Mouse (Mus musculus): ENCODE measurements at regions not wholly inside any gene's neighbourhood (a gene's known extent, or its start where the extent isn't known, plus 50 kb on each side); places are given as distances from the start of the nearest gene placed in this dataset.

GRCm38 (mm10) chr2:124769267-124769967 lies 298.5 kb upstream of the Slc24a5 start:
- TF ChIP-seq ZNF384 (IDR thresholded peaks at IDR 0.05; ENCODE audit: low read depth, low read length) (no peak), MAFK (IDR thresholded peaks at IDR 0.05; ENCODE audit: insufficient read depth, low read depth, low read length) (no peak), HCFC1 (IDR thresholded peaks at IDR 0.05; ENCODE audit: borderline replicate concordance, insufficient read depth, low read length) (no peak), CHD2 (IDR thresholded peaks at IDR 0.05; ENCODE audit: low read depth, low read length) (no peak), ZC3H11A (IDR thresholded peaks at IDR 0.05; ENCODE audit: borderline replicate concordance, low read depth, low read length) (no peak)
- in situ Hi-C loops (cut with MboI; ENCODE audit: low sequenced_read_pairs in 2 of 2, unreplicated experiment in 2 of 2) = no loop called here
- H3K9ac ChIP-seq (ENCODE audit: insufficient read depth, low read depth, low read length, poor library complexity, severe bottlenecking) = no peak overlapping the region

DNA sequence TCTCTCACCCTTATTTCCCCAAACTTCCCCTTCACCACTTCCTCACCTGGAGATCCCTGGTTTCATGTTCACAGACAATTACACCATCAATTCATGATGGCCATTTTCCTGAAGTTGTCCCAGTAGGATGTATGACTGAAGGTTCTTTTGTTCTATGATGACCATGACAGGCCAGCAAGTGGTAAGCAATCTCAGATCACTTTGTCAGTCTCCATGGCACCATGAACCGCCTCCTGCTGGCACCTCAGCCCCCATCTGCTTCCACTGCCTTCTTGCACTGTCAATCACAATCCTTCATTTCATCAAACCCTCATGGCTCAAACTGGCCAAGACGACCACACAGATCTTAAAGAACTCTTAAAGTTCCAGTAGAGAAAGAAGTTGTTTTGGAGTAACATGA lies 297.9 kb upstream of the Slc24a5 start:
- Histone ChIP-seq H3K4me1 (ENCODE audit: control insufficient read depth in 2 of 2, insufficient read depth in 2 of 2, low read length in 2 of 2, poor library complexity in 1 of 2) (no peaks in the 10 kb centered on the region), H3K36me3 (ENCODE audit: control insufficient read depth, insufficient read depth, low read length, poor library complexity, severe bottlenecking) (no peaks in the 10 kb centered on the region), H3K9ac (ENCODE audit: insufficient read depth, low read depth, low read length, poor library complexity, severe bottlenecking) (no peak overlapping the region), H3K27ac (ENCODE audit: insufficient read depth, low read depth, low read length, poor library complexity, severe bottlenecking) (no peak overlapping the region), H3K4me3 (ENCODE audit: insufficient read depth in 1 of 2, low read depth in 1 of 2, low read length in 2 of 2, poor library complexity in 1 of 2, severe bottlenecking in 1 of 2) (no peak overlapping the region), H3K9me3 (ENCODE audit: control insufficient read depth, insufficient read depth, low read depth, low read length) (no peaks in the 10 kb centered on the region)
- no peak for DNase-seq (ENCODE audit: low read depth, low spot score)
- TF ChIP-seq MAFK (IDR thresholded peaks at IDR 0.05; ENCODE audit: insufficient read depth, low read depth, low read length) (no peak), HCFC1 (IDR thresholded peaks at IDR 0.05; ENCODE audit: borderline replicate concordance, insufficient read depth, low read length) (no peak), CHD2 (IDR thresholded peaks at IDR 0.05; ENCODE audit: low read depth, low read length) (no peak), ZNF384 (IDR thresholded peaks at IDR 0.05; ENCODE audit: low read depth, low read length) (no peak), ZC3H11A (IDR thresholded peaks at IDR 0.05; ENCODE audit: borderline replicate concordance, low read depth, low read length) (no peak)
- in situ Hi-C loops (cut with MboI; ENCODE audit: low sequenced_read_pairs in 2 of 2, unreplicated experiment in 2 of 2) = no loop called here

More at GRCm38 (mm10) chr2:124769267-124769967, 298.5 kb upstream of the Slc24a5 start:
- Histone ChIP-seq H3K9me3 (ENCODE audit: control insufficient read depth, insufficient read depth, low read depth, low read length) (no peaks in the 10 kb centered on the region), H3K4me1 (ENCODE audit: control insufficient read depth in 2 of 2, insufficient read depth in 2 of 2, low read length in 2 of 2, poor library complexity in 1 of 2) (no peaks in the 10 kb centered on the region), H3K4me3 (ENCODE audit: insufficient read depth in 1 of 2, low read depth in 1 of 2, low read length in 2 of 2, poor library complexity in 1 of 2, severe bottlenecking in 1 of 2) (no peak overlapping the region), H3K36me3 (ENCODE audit: control insufficient read depth, insufficient read depth, low read length, poor library complexity, severe bottlenecking) (no peaks in the 10 kb centered on the region), H3K27ac (ENCODE audit: insufficient read depth, low read depth, low read length, poor library complexity, severe bottlenecking) (no peak overlapping the region)
- no peak for DNase-seq (ENCODE audit: low read depth, low spot score)

- no peak for DNase-seq (ENCODE audit: low read depth, low spot score)
- in situ Hi-C loops (cut with MboI; ENCODE audit: low sequenced_read_pairs in 2 of 2, unreplicated experiment in 2 of 2) = no loop called here
- Histone ChIP-seq H3K27ac (ENCODE audit: insufficient read depth, low read depth, low read length, poor library complexity, severe bottlenecking) (no peak overlapping the region), H3K4me3 (ENCODE audit: insufficient read depth in 1 of 2, low read depth in 1 of 2, low read length in 2 of 2, poor library complexity in 1 of 2, severe bottlenecking in 1 of 2) (no peak overlapping the region), H3K9ac (ENCODE audit: insufficient read depth, low read depth, low read length, poor library complexity, severe bottlenecking) (no peak overlapping the region), H3K36me3 (ENCODE audit: control insufficient read depth, insufficient read depth, low read length, poor library complexity, severe bottlenecking) (no peaks in the 10 kb centered on the region), H3K9me3 (ENCODE audit: control insufficient read depth, insufficient read depth, low read depth, low read length) (no peaks in the 10 kb centered on the region), H3K4me1 (ENCODE audit: control insufficient read depth in 2 of 2, insufficient read depth in 2 of 2, low read length in 2 of 2, poor library complexity in 1 of 2) (no peaks in the 10 kb centered on the region)
- TF ChIP-seq ZC3H11A (IDR thresholded peaks at IDR 0.05; ENCODE audit: borderline replicate concordance, low read depth, low read length) = no peak
- TF ChIP-seq MAFK (IDR thresholded peaks at IDR 0.05; ENCODE audit: insufficient read depth, low read depth, low read length) = no peak
- TF ChIP-seq HCFC1 (IDR thresholded peaks at IDR 0.05; ENCODE audit: borderline replicate concordance, insufficient read depth, low read length) = no peak
- no peak for TF ChIP-seq ZNF384 (IDR thresholded peaks at IDR 0.05; ENCODE audit: low read depth, low read length)
- TF ChIP-seq CHD2 (IDR thresholded peaks at IDR 0.05; ENCODE audit: low read depth, low read length) = no peak
Measured at GRCm38 (mm10) chr2:124772055-124772708, 295.7 kb upstream of the Slc24a5 start.

- H3K9ac ChIP-seq (ENCODE audit: insufficient read depth, low read depth, low read length, poor library complexity, severe bottlenecking) = no peak overlapping the region
- no peaks in the 10 kb centered on the region for H3K4me1 ChIP-seq (ENCODE audit: control insufficient read depth in 2 of 2, insufficient read depth in 2 of 2, low read length in 2 of 2, poor library complexity in 1 of 2)
- H3K9me3 ChIP-seq (ENCODE audit: control insufficient read depth, insufficient read depth, low read depth, low read length) = no peaks in the 10 kb centered on the region
- DNase-seq (ENCODE audit: low read depth, low spot score) = no peak
- H3K4me3 ChIP-seq (ENCODE audit: insufficient read depth in 1 of 2, low read depth in 1 of 2, low read length in 2 of 2, poor library complexity in 1 of 2, severe bottlenecking in 1 of 2) = no peak overlapping the region
- in situ Hi-C loops (cut with MboI; ENCODE audit: low sequenced_read_pairs in 2 of 2, unreplicated experiment in 2 of 2) = no loop called here
- H3K36me3 ChIP-seq (ENCODE audit: control insufficient read depth, insufficient read depth, low read length, poor library complexity, severe bottlenecking) = no peaks in the 10 kb centered on the region
- no peak overlapping the region for H3K27ac ChIP-seq (ENCODE audit: insufficient read depth, low read depth, low read length, poor library complexity, severe bottlenecking)
- no peak for TF ChIP-seq ZNF384 (IDR thresholded peaks at IDR 0.05; ENCODE audit: low read depth, low read length)
- no peak for TF ChIP-seq HCFC1 (IDR thresholded peaks at IDR 0.05; ENCODE audit: borderline replicate concordance, insufficient read depth, low read length)
- no peak for TF ChIP-seq ZC3H11A (IDR thresholded peaks at IDR 0.05; ENCODE audit: borderline replicate concordance, low read depth, low read length)
- no peak for TF ChIP-seq CHD2 (IDR thresholded peaks at IDR 0.05; ENCODE audit: low read depth, low read length)
- no peak for TF ChIP-seq MAFK (IDR thresholded peaks at IDR 0.05; ENCODE audit: insufficient read depth, low read depth, low read length)
Measured at GRCm38 (mm10) chr2:124775737-124776136, 292.2 kb upstream of the Slc24a5 start.

Data from ES-E14 (cell line).